Mouse (Mus musculus): ENCODE data around the gene Rimbp2. TPM values are rescaled to one million over a fixed set of nuclear protein-coding genes. Genes with fewer than 3 reads are reported as not detected.
"Not testable (repeated sequence)": the region's sequence is repeated elsewhere in the genome, so short reads cannot be mapped to it uniquely, and the experiment has no call there.

Rimbp2 gene
- polyA plus RNA-seq, 1 experiment from 2014 or later = 0.04 TPM

DNA sequence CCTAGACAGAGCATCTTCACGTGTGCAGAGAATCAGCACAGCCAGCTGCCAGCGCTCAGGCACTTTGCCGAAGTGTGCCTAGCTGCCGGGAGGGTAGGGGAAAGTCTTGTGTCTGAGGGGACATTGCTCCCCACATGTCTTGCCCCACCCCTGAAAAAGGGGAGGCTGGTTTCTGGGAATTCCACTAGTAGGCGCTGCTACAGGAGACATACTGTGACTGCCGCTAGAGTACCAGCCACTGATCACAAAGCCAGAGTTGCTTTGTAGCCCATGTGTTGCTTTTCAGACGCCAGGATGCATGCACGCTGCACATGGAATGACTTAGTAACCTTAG lies 213.5 kb downstream of the Rimbp2 start:
- ATAC-seq (ENCODE audit: low FRiP score, low TSS enrichment) = no peak
- no peak overlapping the region for H3K4me3 ChIP-seq (ENCODE audit: low read length)
- H3K27ac ChIP-seq (ENCODE audit: low read length) = no peak overlapping the region
- H3K27me3 ChIP-seq (ENCODE audit: insufficient read depth, low read length) = no peaks in the 10 kb centered on the region
- H3K9ac ChIP-seq (replicated peaks; ENCODE audit: low read length) = no peak overlapping the region
- H3K4me1 ChIP-seq (ENCODE audit: insufficient read depth, low read length) = no peaks in the 10 kb centered on the region
- H3K4me2 ChIP-seq (replicated peaks; ENCODE audit: low read depth, low read length) = no peak overlapping the region
- H3K9me3 ChIP-seq (ENCODE audit: low read length) = no peaks in the 10 kb centered on the region
- 32% methylated on average over 8 of the region's 8 CpGs for WGBS
- no peaks in the 10 kb centered on the region for H3K36me3 ChIP-seq (ENCODE audit: insufficient read depth, low read length)

DNA sequence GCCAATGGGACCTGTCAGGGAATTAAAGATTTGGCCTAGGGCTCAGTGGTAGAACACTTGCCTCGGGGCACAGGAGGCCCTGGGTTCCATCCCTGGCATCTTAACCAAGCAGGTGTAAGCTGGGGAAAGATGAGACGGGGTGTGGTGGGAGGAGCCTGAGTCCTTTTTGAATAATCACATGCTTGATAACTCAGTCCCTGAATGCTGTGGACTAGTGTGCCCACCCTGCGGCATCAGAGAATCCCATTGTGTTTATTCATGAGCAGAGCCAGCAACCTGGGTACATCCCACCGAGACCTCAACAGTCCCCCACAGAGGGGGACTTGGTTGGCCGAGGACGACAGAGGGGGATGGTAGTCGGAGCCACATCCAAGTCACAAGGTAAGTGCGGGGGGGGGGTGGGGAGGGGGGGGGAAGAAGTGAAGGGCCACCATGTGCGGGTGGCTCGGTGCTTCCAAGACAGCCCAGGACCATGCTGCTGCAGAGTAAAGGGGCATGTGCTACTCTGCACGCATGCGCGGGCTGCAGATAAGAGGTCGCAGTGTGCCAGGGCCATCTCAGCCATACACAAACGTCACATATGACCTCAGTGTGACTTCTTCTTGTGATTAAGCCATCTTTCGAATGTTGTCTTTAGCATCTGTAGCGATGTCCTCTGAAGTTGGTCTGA lies 214.0 kb downstream of the Rimbp2 start:
- no peaks in the 10 kb centered on the region for H3K4me1 ChIP-seq (ENCODE audit: insufficient read depth, low read length)
- no peaks in the 10 kb centered on the region for H3K9me3 ChIP-seq (ENCODE audit: low read length)
- H3K4me2 ChIP-seq (replicated peaks; ENCODE audit: low read depth, low read length) = no peak overlapping the region
- no peak overlapping the region for H3K9ac ChIP-seq (replicated peaks; ENCODE audit: low read length)
- no peaks in the 10 kb centered on the region for H3K36me3 ChIP-seq (ENCODE audit: insufficient read depth, low read length)
- H3K4me3 ChIP-seq (ENCODE audit: low read length) = no peak overlapping the region
- no peak for ATAC-seq (ENCODE audit: low FRiP score, low TSS enrichment)
- H3K27ac ChIP-seq (ENCODE audit: low read length) = no peak overlapping the region
- 34% methylated on average over 15 of the region's 17 CpGs for WGBS
- no peaks in the 10 kb centered on the region for H3K27me3 ChIP-seq (ENCODE audit: insufficient read depth, low read length)

DNA sequence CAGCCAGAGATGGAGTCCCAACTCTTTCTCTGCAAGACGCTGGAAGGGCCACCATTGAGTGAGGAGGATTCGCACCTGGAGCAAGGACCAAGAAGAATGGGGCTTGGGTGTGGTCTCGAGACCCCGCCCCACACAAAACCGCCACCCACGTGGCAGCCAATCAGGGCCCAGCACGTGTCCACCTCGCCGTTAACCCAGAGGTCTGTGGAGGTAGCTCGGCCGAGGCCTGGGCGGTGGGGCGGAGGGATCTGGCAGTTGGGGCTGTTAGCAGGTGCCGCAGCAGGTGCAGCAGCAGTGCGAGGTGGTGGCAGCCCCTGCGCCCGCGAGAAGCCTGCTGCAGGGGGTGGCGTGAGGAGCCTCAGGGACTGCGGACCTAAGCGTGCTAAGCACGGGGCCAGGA lies 217.4 kb downstream of the Rimbp2 start:
- WGBS = 78% methylated on average over 21 of the region's 22 CpGs
- no peak overlapping the region for H3K9ac ChIP-seq (replicated peaks; ENCODE audit: low read length)
- ATAC-seq (ENCODE audit: low FRiP score, low TSS enrichment) = 0 out of 2 replicates have a peak, but pooled peaks have one; percentile 39
- H3K4me1 ChIP-seq (ENCODE audit: insufficient read depth, low read length) = no peaks in the 10 kb centered on the region
- H3K27ac ChIP-seq (ENCODE audit: low read length) = no peak overlapping the region
- H3K9me3 ChIP-seq (ENCODE audit: low read length) = no peaks in the 10 kb centered on the region
- H3K36me3 ChIP-seq (ENCODE audit: insufficient read depth, low read length) = no peaks in the 10 kb centered on the region
- H3K4me3 ChIP-seq (ENCODE audit: low read length) = no peak overlapping the region
- H3K27me3 ChIP-seq (ENCODE audit: insufficient read depth, low read length) = no peaks in the 10 kb centered on the region
- H3K4me2 ChIP-seq (replicated peaks; ENCODE audit: low read depth, low read length) = no peak overlapping the region

DNA sequence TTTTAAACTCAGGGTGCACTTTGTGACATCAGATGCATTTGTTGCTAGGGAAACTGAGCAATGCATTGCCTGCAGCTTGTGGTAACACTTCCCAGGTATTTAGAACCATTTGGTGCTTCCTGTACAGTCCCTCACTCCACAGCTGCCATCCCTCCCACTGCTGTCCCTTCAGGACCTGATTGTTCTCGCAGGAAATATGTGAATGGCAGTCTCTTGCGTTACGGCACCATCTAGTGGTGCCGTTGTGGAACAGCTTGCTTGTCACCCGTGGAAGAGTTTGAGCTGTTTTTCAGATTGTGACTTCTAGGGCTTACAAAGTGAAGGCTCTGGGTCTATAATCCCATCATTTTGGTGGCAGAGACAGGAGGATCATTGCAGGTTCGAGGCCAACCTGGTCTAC lies 219.3 kb downstream of the Rimbp2 start:
- no peaks in the 10 kb centered on the region for H3K9me3 ChIP-seq (ENCODE audit: low read length)
- H3K4me3 ChIP-seq (ENCODE audit: low read length) = no peak overlapping the region
- no peak overlapping the region for H3K4me2 ChIP-seq (replicated peaks; ENCODE audit: low read depth, low read length)
- no peaks in the 10 kb centered on the region for H3K4me1 ChIP-seq (ENCODE audit: insufficient read depth, low read length)
- no peak overlapping the region for H3K9ac ChIP-seq (replicated peaks; ENCODE audit: low read length)
- no peak overlapping the region for H3K27ac ChIP-seq (ENCODE audit: low read length)
- no peaks in the 10 kb centered on the region for H3K36me3 ChIP-seq (ENCODE audit: insufficient read depth, low read length)
- ATAC-seq (ENCODE audit: low FRiP score, low TSS enrichment) = peak; percentile 46; the same call in 1 of the 2 replicates
- H3K27me3 ChIP-seq (ENCODE audit: insufficient read depth, low read length) = no peaks in the 10 kb centered on the region
- WGBS = 3% methylated on average over 6 of the region's 6 CpGs

DNA sequence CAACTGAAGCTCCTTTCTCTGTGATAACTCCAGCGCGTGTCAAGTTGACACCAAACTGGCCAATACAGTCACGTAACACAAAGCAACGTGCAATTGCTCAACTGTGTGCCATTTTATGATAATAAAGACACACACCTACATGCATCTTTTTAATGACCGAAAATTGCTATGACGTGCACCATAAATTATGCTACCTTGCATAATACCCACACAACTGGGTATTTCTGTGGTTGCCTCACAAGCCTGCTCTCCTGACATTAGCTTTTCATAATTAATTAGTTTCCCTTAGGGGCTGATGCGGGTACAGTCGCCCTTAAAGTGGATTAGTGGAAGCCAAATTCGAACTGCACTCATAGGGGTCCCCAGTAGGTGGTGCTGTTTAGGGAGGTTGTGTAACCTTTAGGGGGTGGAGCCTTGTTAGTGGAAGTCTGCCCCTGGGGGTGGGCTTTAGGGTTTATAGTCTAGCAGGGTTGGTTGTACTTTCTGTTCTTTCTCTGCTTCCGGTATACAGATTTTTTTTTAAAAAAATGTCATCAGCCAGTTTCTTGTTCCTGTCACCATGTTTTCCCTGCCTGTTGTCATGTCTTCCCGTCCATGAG lies 220.8 kb downstream of the Rimbp2 start:
- WGBS = 72% methylated on average over 11 of the region's 11 CpGs

DNA sequence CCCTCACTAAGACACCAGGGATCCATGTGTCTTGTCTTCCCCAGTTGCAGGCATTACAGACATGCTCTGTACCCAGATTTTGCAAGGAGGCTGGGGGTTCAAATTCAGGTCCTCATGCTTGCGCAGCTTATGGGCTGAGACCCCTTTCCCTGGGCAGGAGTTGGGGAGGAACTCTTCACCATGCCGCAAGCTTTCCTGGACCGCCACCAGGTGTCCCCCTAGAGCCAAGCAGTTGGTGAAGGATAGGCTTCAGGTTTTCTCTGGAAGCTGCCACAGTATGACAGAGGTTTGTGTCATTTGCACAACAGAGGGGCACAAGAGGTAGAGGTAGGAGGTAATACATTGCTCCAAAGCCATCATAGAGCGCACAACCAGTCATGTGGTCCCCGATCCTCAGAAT lies 222.7 kb downstream of the Rimbp2 start:
- ATAC-seq (ENCODE audit: low FRiP score, low TSS enrichment) = peak; percentile 23; the same call in 1 of the 2 replicates
- no peak overlapping the region for H3K27ac ChIP-seq (ENCODE audit: low read length)
- no peaks in the 10 kb centered on the region for H3K4me1 ChIP-seq (ENCODE audit: insufficient read depth, low read length)
- no peaks in the 10 kb centered on the region for H3K27me3 ChIP-seq (ENCODE audit: insufficient read depth, low read length)
- 44% methylated on average over 5 of the region's 5 CpGs for WGBS
- H3K4me3 ChIP-seq (ENCODE audit: low read length) = no peak overlapping the region
- H3K9ac ChIP-seq (replicated peaks; ENCODE audit: low read length) = no peak overlapping the region
- no peaks in the 10 kb centered on the region for H3K36me3 ChIP-seq (ENCODE audit: insufficient read depth, low read length)
- no peak overlapping the region for H3K4me2 ChIP-seq (replicated peaks; ENCODE audit: low read depth, low read length)
- no peaks in the 10 kb centered on the region for H3K9me3 ChIP-seq (ENCODE audit: low read length)

More for the DNA sequence above, 220.8 kb downstream of the Rimbp2 start:
- H3K36me3 ChIP-seq (ENCODE audit: insufficient read depth, low read length) = no peaks in the 10 kb centered on the region
- H3K27me3 ChIP-seq (ENCODE audit: insufficient read depth, low read length) = no peaks in the 10 kb centered on the region
- H3K4me2 ChIP-seq (replicated peaks; ENCODE audit: low read depth, low read length) = no peak overlapping the region
- H3K4me3 ChIP-seq (ENCODE audit: low read length) = no peak overlapping the region
- no peak for ATAC-seq (ENCODE audit: low FRiP score, low TSS enrichment)
- no peaks in the 10 kb centered on the region for H3K9me3 ChIP-seq (ENCODE audit: low read length)
- H3K4me1 ChIP-seq (ENCODE audit: insufficient read depth, low read length) = no peaks in the 10 kb centered on the region
- no peak overlapping the region for H3K9ac ChIP-seq (replicated peaks; ENCODE audit: low read length)
- no peak overlapping the region for H3K27ac ChIP-seq (ENCODE audit: low read length)

DNA sequence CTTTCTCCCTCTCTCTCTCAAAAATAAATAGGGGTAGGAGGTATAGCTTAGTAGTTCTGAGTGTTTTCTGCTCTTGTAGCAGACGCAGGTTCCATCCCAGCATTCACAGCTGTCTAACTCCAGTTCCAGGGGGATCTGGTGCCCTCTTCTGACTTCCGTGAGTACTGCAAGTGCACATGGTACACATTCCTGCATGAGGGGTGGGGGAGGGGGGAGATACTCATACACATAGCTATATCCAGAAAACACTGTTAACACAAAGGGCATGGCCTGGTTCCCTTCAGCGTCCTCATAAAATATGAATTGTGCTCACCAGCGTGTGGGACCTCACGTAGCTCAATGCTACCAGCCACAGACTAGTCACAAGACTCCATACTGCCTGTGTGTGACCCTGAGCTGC lies 223.9 kb downstream of the Rimbp2 start:
- H3K9ac ChIP-seq (replicated peaks; ENCODE audit: low read length) = no peak overlapping the region
- no peak for ATAC-seq (ENCODE audit: low FRiP score, low TSS enrichment)
- H3K27ac ChIP-seq (ENCODE audit: low read length) = no peak overlapping the region
- H3K27me3 ChIP-seq (ENCODE audit: insufficient read depth, low read length) = no peaks in the 10 kb centered on the region
- H3K4me1 ChIP-seq (ENCODE audit: insufficient read depth, low read length) = no peaks in the 10 kb centered on the region
- 77% methylated on average over 5 of the region's 5 CpGs for WGBS
- no peak overlapping the region for H3K4me2 ChIP-seq (replicated peaks; ENCODE audit: low read depth, low read length)
- no peaks in the 10 kb centered on the region for H3K36me3 ChIP-seq (ENCODE audit: insufficient read depth, low read length)
- H3K4me3 ChIP-seq (ENCODE audit: low read length) = no peak overlapping the region
- no peaks in the 10 kb centered on the region for H3K9me3 ChIP-seq (ENCODE audit: low read length)

DNA sequence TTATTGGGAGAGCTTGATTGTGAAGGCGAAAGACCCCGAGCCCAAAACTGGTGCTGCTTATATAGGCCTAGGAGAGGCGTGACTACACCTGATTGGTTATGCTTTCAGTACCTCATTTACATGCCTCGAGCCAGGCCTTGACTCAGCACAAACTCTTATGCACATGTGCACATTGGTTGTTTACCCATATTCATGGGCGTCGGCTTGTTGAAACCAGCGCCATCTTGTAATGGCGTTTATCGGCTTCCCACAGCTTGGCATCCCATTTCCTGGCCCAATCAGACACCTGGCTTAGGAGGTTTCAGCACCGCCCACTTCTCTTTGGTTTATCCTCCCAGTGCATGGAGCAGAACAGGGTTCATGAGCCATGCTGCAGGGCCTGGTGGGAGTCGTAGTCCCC lies 232.8 kb downstream of the Rimbp2 start:
- ATAC-seq (ENCODE audit: low FRiP score, low TSS enrichment); H3K9ac ChIP-seq (replicated peaks; ENCODE audit: low read length); H3K4me3 ChIP-seq (ENCODE audit: low read length); H3K36me3 ChIP-seq (ENCODE audit: insufficient read depth, low read length); H3K27ac ChIP-seq (ENCODE audit: low read length); H3K9me3 ChIP-seq (ENCODE audit: low read length); H3K27me3 ChIP-seq (ENCODE audit: insufficient read depth, low read length); H3K4me1 ChIP-seq (ENCODE audit: insufficient read depth, low read length); H3K4me2 ChIP-seq (replicated peaks; ENCODE audit: low read depth, low read length): not testable (repeated sequence)
- WGBS = 86% methylated on average over 11 of the region's 11 CpGs

DNA sequence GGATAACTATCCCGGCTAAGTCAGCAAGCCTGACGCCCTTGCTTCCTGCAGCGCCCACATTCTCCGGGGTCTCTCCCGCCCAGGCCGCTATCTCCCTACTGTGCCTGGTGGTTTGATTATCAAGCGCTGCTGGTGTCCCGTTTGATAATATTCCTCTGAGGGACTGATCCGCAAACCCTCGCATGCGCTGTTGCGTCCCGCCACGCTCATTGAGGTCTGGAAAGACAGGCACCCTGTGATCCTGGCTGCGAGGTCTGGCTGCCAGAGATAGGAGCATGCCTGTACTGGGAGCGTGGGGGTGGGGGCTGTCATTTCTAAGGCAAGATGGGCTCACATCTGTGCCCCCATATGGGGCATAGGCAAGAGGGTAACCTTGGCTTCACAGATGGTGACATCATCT lies 238.1 kb downstream of the Rimbp2 start:
- no peak for ATAC-seq (ENCODE audit: low FRiP score, low TSS enrichment)
- Histone ChIP-seq H3K9me3 (ENCODE audit: low read length) (no peaks in the 10 kb centered on the region), H3K4me3 (ENCODE audit: low read length) (no peak overlapping the region), H3K27ac (ENCODE audit: low read length) (no peak overlapping the region), H3K4me1 (ENCODE audit: insufficient read depth, low read length) (no peaks in the 10 kb centered on the region), H3K27me3 (ENCODE audit: insufficient read depth, low read length) (no peaks in the 10 kb centered on the region), H3K9ac (replicated peaks; ENCODE audit: low read length) (no peak overlapping the region), H3K36me3 (ENCODE audit: insufficient read depth, low read length) (no peaks in the 10 kb centered on the region), H3K4me2 (replicated peaks; ENCODE audit: low read depth, low read length) (no peak overlapping the region)
- 84% methylated on average over 16 of the region's 16 CpGs for WGBS

DNA sequence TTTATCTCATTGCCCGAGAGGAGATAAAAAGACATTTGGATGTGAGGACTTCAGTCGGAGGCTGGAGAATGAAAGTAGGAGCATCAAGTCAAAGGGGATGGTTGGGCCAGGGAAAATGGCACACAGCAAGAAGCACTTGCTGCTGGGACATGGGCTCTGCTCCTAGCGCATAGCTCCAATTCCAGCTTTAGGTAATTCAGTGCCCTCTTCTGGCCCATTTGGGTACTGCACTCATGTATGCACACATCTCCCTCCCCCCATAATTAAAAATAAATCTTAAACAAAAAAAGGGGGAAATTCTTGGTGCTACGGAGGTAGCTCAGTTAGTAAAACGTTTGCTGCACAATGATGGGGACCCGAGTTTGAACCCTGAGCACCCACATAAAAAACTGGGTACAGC lies 241.4 kb downstream of the Rimbp2 start:
- no peaks in the 10 kb centered on the region for H3K4me1 ChIP-seq (ENCODE audit: insufficient read depth, low read length)
- no peaks in the 10 kb centered on the region for H3K36me3 ChIP-seq (ENCODE audit: insufficient read depth, low read length)
- H3K27ac ChIP-seq (ENCODE audit: low read length) = no peak overlapping the region
- H3K4me2 ChIP-seq (replicated peaks; ENCODE audit: low read depth, low read length) = no peak overlapping the region
- H3K9me3 ChIP-seq (ENCODE audit: low read length) = no peaks in the 10 kb centered on the region
- WGBS = 88% methylated on average over 6 of the region's 6 CpGs
- no peak for ATAC-seq (ENCODE audit: low FRiP score, low TSS enrichment)
- no peak overlapping the region for H3K9ac ChIP-seq (replicated peaks; ENCODE audit: low read length)
- H3K4me3 ChIP-seq (ENCODE audit: low read length) = no peak overlapping the region
- H3K27me3 ChIP-seq (ENCODE audit: insufficient read depth, low read length) = no peaks in the 10 kb centered on the region

All from kidney, embryonic 16.5 days (tissue).